Mouse (Mus musculus) neutrophil, adult 83 days (primary cell): ENCODE measurements around the gene Vmn2r104. TPM values are rescaled to one million over a fixed set of nuclear protein-coding genes. Genes with fewer than 3 reads are reported as not detected.

ENCODE experiments used
- total RNA-seq, 2 experiments: library from RNA; stranded (reverse); gene quantifications; one replicate each; pipeline ENCODE4 v1.2.4; 2023

The Vmn2r104 gene
- not detected for total RNA-seq

DNA sequence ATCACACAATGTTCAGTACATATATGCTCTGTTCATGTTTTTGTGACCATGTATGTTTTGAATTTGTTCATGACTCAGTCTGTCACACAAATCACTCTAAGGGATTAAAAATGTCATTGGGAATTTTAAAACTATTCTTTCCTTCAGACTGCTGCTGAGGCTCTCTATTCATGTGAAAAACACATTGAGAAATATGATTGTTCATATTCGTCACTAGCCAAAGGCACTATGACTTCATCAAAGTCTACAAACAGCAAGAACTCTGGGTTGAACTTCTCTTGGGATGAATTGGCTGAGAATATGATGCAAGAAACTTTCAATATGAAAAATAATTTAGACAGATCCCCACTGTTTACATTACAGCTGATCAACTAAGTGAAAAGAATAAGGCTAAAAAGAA is at the start of gene Vmn2r104:
Gene Vmn2r104 (minus strand): TSS at position 101 of the 400 bp plus-strand sequence.

Other genes starting within 250 kb of the Vmn2r104 start
- gene Fpr-rs7, start 65.9 kb upstream of the Vmn2r104 start, total RNA-seq = not detected
- not detected for gene Fpr-rs6, start 134.8 kb upstream of the Vmn2r104 start, total RNA-seq
- gene Vmn2r105, start 186.7 kb upstream of the Vmn2r104 start, total RNA-seq = not detected
- not detected for gene Vmn2r106, start 237.2 kb upstream of the Vmn2r104 start, total RNA-seq